Mouse (Mus musculus) frontal cortex, adult 2 months (tissue): ENCODE measurements around the gene Lingo1. TPM values are rescaled to one million over a fixed set of nuclear protein-coding genes. Genes with fewer than 3 reads are reported as not detected.

Source experiments
- DNase-seq, 2 experiments: peaks; one replicate each; pipeline ENCODE4 v3.0.0; 2022; ENCODE audit warnings: low spot score in 1 of 2; ENCODE audit errors: extremely low spot score in 1 of 2
- polyA plus RNA-seq: library from polyadenylated mRNA; depleted of rRNA; stranded (reverse); fragments of >200 nt; gene quantifications from 2 replicates; pipeline ENCODE4 v1.2.3, GENCODE M21; 2012

Gene Lingo1
- polyA plus RNA-seq, 1 experiment, result 299 TPM

DNA sequence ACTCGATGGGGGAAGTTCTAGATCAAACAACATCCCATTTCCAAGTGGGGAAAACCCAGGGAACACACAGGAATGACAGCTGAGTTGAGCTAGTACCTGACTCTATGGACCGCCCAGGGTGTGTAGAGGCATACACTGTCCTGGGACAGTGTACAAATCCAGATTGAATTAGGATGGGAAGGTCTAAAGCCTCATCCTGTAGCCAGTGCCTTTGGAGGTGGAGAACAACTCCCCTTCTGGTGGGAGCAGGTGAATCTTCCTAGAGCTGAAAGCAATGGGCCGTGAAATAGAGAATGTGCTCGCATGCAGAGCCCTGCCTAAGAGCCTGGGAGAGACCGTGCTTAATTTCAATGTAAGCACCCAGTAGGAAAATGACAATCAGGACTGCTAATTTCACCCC lies 185.8 kb downstream of the Lingo1 start:
- no peak for DNase-seq

DNA sequence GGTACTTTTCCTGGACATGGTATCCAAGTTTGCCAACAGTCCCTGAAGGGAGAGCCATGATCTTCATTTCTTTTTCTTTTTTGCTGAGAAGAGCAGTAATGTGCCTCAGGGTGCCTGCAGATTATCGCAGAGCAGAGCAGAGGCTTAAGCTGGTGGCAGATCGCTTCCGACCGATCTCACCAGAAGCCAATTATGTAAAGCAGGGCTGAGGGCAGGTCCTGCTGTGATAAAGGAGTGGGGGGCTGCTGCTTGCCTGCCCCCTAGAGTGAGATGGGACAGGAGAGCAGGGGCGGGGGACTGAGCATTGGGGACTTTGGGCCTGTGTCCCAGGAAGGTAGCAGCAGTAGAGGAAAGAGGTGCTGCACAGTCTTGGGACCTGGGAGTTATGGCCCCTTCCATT lies 186.8 kb downstream of the Lingo1 start:
- DNase-seq, result no peak

DNA sequence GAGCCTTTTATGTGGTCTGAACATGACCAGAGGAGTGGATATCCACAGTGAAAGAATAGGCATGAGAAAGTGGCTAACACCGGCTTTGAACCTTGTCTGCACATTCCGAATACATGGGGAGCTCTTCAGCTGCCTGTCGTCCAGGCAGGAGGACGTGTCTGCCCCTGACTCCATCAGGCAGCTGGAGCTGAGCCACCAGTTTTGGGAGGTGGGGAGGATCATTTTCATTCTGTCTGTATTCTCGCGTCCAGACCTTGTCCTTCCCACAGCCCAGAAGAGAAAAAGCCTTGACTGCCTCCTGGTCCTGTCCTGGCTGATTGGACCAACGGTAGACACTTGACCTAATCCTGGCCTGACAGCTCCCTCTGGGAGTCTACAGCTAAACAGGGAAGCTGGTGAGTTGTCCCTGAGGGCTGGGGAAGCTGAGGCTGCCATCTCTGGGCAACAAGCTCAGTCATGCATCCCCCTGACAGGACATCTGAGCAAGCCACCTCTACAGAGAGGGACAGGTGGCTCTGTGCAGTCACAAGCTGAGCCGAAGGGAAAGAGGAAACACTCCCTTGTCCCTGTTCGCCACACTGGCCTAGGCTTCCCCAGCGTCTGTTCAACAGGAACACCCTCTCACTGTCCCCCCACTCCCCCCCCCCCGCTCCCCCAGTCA lies 187.4 kb downstream of the Lingo1 start:
- no peak for DNase-seq

DNA sequence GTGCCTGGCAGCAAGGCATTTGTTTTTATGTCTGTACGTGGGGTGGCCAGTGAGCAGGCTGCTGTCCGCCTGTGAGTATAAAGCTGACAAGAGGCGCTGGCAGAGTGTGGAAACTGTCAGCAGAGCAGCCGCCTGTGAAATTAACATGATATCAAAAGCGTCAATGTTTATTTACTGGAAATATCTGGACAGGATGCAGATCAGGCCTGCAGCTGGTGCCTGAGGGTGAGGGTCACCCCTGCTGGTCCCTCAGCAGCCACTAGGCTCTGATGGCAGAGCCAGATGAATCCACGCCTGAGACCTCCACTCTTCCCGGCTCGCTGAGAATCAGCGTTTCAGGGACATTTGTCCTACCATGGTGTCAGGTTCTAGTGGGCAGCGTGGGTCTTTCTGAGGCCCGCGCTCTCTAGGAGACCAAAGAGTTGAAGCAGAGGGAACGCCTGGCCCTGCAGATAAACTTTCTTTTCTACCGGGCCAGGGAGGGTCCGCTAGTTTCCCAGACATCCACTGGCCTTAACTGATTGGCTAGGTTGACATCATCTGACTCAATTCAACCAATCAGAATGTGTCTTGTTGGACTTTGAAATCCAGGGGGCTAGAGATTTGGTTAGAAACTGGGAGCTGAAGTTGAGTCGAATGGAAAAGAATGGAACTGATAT lies 190.1 kb downstream of the Lingo1 start:
- no peak for DNase-seq

DNA sequence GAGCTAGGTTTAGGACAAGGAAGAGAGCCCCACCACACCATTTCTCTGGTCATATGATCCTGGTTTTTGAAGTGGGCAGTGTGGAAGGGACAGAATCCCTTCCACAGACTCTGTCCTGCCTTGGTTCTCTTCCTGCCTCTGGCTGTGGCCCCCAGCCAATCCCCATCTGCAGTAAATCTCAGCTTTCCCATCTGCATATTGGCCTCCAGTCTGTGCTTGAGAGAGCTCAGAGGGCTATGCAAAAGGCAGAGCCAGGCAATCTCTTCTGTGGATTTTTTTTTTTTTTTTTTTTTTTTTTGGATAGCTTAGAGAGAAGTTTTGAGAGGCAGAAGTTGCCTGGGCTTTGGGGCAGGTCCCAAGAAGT lies 190.8 kb downstream of the Lingo1 start:
- DNase-seq, result no peak

DNA sequence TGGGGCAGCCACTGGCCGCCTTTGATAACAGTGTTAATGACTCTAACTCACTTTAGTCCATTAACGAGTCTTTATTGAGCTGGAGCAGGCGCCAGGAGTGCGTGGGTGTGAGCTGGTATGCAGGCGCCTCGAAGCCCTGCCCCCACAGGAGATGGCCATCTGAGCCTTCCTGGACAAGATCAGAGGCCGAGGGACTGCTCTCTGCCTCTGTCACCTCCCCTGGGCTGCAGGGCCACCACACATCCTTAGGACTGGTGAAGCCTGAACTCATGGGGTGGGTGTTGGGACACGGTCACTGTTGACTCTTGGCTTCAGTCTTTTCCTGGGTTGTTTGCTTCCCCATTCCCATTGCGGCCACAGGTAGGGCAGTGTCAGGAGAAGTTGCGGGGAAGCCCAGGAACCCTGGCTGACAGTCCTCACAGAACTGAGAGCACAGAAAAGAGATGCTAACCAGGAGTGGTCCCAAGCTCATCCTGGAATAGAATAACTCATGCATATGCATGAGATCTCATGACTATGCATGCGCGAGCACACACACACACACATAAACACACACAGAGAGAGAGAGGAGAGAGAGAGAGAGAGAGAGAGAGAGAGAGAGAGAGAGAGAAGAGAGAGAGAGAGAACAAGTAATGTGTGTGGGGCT lies 191.3 kb downstream of the Lingo1 start:
- no peak for DNase-seq

DNA sequence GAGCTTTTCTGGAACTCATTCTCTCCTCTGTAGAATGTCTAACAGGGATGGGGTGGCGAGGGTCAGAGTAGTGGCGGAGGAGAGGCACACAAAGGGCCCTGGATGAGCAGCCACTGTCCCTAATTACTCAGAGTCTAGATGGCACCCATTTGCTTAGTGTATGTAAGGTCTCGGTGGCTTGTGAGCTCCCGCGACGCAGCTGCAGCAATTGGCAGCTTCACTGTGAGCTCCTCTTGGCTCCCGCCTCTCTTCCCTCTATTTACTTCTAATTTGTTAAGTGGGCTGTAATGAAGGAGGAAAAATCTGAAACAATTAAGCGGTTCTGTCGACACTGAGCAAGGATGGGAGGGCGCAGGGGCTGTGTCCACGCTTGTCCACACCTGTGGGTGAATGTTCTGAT lies 195.6 kb downstream of the Lingo1 start:
- no peak for DNase-seq

DNA sequence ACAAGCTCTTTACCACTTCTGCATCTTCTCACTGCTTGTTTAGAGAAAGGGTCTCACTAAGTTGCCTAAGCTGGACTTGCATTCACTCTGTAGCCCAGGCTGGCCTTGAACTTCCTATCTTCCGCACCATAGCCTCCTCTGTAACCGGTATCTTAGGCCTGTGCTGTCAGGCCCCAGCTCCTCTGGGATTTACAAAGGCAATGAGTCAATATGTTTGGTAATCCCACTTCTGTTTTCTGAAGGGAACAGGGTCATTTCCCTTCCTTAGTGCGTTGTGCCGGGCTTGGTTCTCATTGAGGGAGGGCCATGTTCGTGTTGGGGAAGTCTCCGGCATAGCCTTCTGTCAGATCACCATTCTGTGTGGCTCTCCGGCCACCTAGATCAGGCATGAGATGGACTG lies 203.6 kb downstream of the Lingo1 start:
- DNase-seq, result no peak

DNA sequence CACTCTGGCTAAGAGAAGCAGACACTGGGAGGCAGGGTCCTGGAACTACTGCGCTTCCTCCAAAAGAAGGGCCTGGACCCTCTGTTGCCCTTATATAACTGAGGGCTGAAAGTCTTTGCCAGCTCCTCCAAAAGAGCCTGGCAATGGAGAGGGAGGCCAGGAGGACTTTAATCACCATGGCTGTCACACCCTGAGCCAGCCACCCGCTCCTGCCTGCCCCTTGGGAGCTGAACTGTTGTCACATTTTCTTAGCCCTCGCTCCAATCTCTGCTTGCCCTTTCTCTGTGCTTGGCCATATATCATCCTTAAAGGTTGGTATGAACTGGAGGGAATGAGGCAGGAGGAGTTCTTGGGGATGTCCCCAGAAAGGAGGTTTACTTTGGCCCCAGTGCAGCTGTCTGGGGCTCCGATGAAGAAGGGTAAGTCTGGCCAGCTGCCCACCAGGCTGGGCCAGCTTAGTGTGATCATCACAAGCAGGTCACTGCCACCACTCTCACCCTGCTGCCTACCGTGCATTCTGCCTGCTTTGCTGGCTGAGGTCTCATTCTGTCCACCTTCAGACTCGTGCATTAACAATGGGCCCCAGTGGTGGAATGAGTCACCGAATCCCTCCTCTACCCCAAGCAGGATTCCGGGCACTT lies 204.9 kb downstream of the Lingo1 start:
- no peak for DNase-seq

DNA sequence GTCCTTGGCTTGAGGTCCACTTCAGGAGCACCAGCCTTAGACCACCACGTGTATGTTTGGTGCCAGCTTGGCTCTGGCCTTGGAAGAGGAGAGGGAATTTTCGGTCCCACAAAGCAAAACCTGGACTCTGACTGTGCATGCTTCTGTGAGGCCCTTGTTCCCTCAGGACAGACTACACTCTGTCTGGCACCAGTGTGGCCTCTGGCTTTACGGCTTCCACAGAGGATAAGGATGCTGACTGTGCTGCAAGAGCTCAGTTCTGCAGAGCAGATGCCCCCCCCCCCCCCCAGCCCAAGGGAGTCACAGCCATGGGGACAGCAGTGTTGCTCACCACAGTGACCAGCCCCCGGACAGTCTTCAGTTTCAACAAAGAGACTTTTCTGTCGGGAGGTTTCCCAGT lies 206.5 kb downstream of the Lingo1 start:
- no peak for DNase-seq

DNA sequence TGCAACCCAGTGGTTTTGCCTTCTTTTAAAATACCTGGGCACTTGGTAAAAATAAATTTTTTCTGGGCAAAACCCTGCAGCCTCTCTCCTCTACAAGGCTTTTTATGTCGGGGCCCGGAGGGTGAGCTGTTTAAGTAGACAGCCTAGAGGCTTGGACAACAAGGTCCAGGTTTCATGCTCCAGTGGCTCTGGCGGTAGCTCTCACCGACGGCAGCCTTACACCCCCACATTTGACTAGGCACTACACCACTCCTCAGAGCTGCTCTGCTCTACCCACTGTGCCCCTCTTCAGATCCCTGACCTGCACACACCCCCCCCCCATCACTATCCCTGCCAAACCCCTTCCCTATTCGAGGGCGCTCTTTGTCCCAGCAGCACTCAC lies 212.2 kb downstream of the Lingo1 start:
- DNase-seq, result no peak

DNA sequence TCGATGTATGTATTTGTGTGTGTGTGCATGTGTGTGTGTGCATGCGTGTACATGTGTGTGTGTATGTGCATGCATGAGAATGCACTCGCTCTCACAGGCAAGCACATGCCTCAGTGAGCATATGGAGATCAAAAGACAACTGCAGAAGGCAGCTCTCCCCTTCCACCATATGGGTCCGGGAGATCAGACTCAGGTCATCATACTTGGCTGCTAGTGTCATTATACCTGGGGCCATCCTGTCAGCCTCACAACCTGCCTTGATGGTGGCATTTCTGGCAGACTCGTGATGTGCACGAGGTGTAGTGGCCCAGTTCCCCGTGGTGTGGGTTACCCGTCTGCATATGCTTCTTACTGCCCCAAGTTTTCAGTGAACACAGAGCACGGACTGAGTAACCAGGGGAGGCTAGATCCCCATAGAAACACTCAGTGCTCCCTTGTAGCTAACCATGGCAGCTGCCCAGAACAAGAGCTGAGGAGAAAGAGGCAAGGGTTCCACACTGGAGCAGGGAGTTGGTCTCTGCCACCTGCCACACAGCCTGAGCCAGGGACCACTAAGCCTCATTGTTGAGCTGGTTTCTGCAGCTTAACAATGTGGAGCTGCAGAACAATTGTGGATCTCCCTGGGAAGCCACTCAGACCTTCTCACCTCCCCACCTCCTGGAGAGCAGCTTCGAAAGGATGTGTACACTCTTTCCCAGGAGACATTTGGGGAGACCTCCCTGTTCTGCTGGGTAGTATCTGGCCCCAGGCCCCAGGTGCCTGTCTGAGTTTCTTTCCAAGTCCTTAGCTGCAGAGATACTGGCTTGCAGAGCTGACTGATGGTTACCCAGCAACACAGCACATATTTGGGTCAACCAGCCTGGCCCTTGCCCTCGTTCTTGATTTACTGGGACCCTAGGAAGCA lies 212.9 kb downstream of the Lingo1 start:
- no peak for DNase-seq

DNA sequence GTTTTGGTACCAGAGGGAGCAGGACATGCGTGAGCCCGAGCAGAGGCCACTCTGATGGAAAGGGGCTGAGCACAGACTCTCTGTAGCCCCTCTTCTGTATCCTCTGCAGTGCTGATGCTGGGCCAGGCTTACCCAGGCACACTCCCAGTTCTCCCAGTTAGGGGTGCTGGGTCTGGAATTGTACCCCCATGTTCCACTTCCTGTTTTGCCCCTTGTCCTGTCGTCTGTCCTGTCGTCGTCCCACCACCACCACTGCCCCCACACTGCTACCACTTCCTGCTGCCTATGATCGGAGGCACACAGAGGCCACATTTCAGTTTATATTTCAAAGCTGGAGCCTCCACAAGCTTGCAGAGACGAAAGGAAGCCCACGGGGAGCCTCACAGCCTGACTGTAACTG lies 213.6 kb downstream of the Lingo1 start:
- no peak for DNase-seq

DNA sequence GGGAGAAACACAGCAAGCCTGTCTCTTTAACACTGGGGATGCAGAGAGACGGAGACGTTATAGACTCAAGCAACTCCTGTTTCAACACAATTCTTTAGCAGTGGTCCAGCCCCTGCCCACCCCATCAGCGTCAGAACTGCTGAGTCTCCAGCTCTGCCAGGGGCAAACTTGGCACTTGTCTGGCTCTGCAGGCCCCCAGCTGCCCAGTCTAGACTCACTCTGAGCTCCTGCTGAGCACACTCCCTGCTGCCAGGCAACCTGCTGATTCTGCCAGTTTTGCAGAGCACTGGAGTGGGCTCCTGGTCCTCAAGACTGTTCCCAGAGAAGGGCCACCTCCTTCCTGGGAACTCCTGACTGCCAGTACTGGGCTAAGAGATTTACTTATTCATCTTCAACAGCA lies 214.6 kb downstream of the Lingo1 start:
- DNase-seq, result no peak

DNA sequence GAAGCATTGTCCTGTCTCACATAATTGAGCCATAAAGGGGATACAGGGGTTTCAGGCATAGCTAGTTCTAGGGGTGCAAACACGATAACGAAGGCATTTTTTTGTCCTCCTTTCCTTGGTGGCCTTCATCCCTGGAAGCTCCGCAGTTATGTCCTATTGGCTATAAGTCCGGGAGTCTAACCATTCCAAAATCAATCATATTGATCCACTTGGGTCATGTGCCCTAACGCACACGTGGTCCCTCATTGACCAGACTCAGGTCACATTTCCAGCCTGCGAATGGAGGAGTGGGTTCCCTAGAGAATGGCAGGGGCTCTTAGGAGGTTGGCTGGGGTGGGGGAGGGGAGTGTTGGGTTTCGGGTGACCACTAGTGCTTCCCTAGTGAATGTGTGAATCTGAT lies 215.3 kb downstream of the Lingo1 start:
- no peak for DNase-seq

DNA sequence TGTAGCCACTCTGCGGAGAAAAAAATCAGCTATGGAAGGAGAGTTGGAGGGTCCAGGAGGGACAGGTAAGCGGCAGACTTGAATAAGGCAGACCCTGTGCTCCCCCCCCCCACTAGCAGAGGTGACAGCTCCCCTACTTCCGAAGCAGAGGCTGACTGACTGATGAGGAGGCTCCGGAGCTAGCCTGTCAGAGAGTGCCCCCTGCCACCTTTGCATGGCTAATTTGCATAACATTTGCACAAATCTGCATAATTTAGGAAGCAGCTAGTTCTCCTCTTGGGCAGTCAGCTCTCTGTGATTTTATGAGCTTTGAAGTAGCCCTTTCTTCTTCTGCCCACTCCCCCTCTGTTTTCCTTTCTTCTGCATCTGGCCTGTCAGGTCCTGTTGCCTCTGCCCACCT lies 216.2 kb downstream of the Lingo1 start:
- DNase-seq, result no peak

DNA sequence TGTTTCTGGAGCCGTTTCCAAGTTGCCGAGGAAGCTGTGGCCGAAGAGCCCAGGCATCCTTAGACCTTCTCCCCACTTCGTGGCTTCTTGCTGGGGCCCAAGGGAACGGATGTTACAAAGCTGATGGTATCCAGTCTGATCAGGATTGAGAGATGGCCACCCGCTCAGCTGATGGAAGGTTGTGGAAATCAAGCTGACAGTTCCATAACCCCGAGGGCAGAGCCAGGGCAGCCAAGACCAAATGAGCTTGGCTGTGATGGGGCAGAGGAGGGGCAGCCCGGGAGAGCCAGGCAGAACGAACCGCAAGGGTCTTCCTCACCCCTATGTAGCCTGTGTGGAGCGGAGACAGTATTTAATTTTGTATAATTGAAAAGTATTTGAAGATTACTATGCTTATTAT lies 218.9 kb downstream of the Lingo1 start:
- DNase-seq, result no peak

DNA sequence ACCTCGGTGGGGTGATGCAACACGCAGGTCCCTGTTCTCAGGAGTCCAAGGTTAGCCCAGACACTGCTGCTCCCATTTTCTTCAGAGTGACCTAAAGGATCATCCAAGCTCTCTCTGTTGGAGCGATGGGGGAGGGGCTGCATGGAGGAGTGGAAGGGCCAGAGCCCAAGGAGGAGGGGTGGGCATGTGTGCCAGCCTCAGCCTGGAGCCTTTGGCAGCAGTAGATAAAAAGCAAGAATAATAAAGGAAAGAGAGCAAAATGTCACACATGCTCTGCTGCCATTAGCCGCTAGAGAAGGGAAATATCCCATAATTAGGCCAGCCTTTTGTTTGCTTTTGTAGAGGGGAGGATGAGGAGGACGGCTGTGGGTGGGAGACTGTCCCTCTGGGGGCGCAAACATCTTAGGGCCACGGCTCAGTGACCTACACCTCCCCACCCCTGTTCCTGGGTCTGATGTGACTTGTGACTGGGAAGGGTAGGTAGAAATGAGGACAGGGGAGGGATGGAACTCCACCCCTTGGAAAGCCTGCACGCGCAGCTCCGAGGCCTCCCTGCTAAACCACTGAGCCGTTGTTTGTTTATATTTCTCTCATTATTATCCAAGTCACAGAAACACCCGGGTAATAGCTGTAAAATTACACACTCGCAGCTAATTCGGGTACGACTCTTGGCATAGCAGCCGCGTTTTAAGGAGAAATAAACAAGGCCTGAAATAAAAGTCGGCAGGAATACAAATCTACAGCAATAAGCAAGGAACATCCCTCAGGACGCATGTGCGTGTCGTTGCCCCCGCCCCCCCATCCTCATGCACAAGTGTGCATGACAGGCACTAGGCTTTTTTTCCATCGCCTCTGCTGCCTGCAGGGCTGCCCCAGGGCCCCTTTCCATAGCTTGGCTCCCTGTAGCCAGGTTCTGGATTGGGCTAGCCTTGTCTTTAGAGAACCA lies 223.5 kb downstream of the Lingo1 start:
- DNase-seq, result no peak
